Mouse (Mus musculus) embryonic facial prominence, embryonic 15.5 days (tissue): ENCODE results near the gene Tmed11. TPM values are rescaled to one million over a fixed set of nuclear protein-coding genes. Genes with fewer than 3 reads are reported as not detected.
"Not testable (repeated sequence)": the region's sequence is repeated elsewhere in the genome, so short reads cannot be mapped to it uniquely, and the experiment has no call there.

Experiments
- ATAC-seq: fragments of 200-750 bp; cut with Nextera tagmentation; 2 replicates; pipeline ENCODE4 v1.8.0; 2017; ENCODE audit warnings: low read depth, moderate TSS enrichment; ENCODE audit not compliant: insufficient number of reproducible peaks, low FRiP score, low TSS enrichment
- H3K27ac ChIP-seq: fragments of 300-500 bp; sonication (generic); replicated peaks from 2 replicates; pipeline ENCODE4 v1.5.1; 2015; ENCODE audit warnings: mild to moderate bottlenecking, inconsistent platforms
- H3K27me3 ChIP-seq: fragments of 300-500 bp; sonication (generic); 2 replicates; pipeline ENCODE4 v1.6.1; 2015; ENCODE audit warnings: inconsistent platforms
- H3K36me3 ChIP-seq: fragments of 300-500 bp; sonication (generic); 2 replicates; pipeline ENCODE4 v1.6.1; 2015; ENCODE audit warnings: mild to moderate bottlenecking, inconsistent platforms
- H3K4me1 ChIP-seq: fragments of 300-500 bp; sonication (generic); 2 replicates; pipeline ENCODE4 v1.6.1; 2015; ENCODE audit warnings: inconsistent platforms
- H3K4me2 ChIP-seq: fragments of 300-500 bp; sonication (generic); replicated peaks from 2 replicates; pipeline ENCODE4 v1.6.1; 2015; ENCODE audit warnings: mild to moderate bottlenecking, inconsistent platforms
- H3K4me3 ChIP-seq: fragments of 300-500 bp; sonication (generic); replicated peaks from 2 replicates; pipeline ENCODE4 v1.5.1; 2015; ENCODE audit warnings: mild to moderate bottlenecking, inconsistent platforms
- H3K9ac ChIP-seq: fragments of 300-500 bp; sonication (generic); 2 replicates; pipeline ENCODE4 v1.6.1; 2015; ENCODE audit warnings: inconsistent platforms
- H3K9me3 ChIP-seq: fragments of 300-500 bp; sonication (generic); replicated peaks from 2 replicates; pipeline ENCODE4 v1.6.1; 2016; ENCODE audit warnings: inconsistent platforms
- WGBS: fragments of 180-500 bp; shearing (Covaris S2); methylation state at CpG from one replicate; pipeline ENCODE4 v1.1.7; 2015; 5-methylcytosine and 5-hydroxymethylcytosine counted together
- polyA plus RNA-seq: library from polyadenylated mRNA; unstranded; fragments of >200 nt; fragmentation: Nextera tagmentation; extraction: Ambion mirVana; gene quantifications from 2 replicates; pipeline ENCODE4 v1.2.1, GENCODE M21; 2015

Tmed11 gene
- polyA plus RNA-seq, result not detected in 2 replicates

DNA sequence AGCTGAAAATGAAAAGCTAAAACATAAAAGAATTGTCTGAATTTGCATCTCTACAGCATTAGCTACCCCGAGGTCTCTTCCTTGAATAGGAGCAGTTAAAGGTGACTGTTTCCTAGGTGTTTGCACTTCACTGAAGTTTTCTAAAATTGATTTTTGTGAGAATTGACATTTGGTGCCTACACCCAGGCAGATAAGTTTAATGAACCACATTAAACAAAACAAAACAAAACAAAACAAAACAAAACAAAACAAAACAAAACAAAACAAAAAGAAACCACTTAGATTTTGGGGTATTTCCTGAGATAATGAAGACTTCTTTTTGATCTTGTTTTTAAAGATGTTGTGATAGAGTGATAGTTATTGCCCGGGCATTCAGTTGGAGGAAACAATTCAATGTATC, at the start of gene Tmed11:
Gene Tmed11, minus strand, starts transcription at position 101 of the 400 bp plus-strand sequence.
- not testable (repeated sequence) for ATAC-seq, H3K4me1 ChIP-seq, H3K36me3 ChIP-seq, H3K4me2 ChIP-seq, H3K27ac ChIP-seq, H3K9ac ChIP-seq, H3K4me3 ChIP-seq, H3K27me3 ChIP-seq, H3K9me3 ChIP-seq
- 58% methylated on average over 2 of the region's 2 CpGs for WGBS

DNA sequence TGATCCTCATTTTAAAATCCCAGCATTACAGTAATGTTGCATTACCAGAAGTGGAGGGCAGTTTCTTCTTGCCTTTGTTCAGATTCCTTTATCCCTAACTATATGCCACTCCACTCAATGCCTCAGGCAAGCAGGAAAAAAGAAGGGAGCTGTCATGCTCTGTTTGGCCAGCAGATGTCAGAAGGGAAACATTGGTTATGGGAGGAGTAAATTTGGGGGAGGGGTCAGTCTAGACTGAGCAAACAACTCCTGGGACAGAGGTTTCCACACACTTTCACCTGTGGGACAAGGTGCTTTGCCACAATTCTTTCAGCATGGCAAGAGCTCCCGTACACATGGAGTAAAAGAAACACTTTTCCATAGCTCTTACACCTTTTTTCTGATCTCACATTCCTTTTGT, 41.0 kb upstream of the Tmed11 start:
- no peak overlapping the region for H3K4me3 ChIP-seq
- H3K27ac ChIP-seq, result no peak overlapping the region
- H3K9ac ChIP-seq, result no peak overlapping the region
- H3K27me3 ChIP-seq, result no peaks in the 10 kb centered on the region
- 76% methylated on average over 1 of the region's 1 CpGs for WGBS
- no peaks in the 10 kb centered on the region for H3K4me1 ChIP-seq
- no peaks in the 10 kb centered on the region for H3K9me3 ChIP-seq
- H3K36me3 ChIP-seq, result no peaks in the 10 kb centered on the region
- no peak overlapping the region for H3K4me2 ChIP-seq
- ATAC-seq, result no peak

DNA sequence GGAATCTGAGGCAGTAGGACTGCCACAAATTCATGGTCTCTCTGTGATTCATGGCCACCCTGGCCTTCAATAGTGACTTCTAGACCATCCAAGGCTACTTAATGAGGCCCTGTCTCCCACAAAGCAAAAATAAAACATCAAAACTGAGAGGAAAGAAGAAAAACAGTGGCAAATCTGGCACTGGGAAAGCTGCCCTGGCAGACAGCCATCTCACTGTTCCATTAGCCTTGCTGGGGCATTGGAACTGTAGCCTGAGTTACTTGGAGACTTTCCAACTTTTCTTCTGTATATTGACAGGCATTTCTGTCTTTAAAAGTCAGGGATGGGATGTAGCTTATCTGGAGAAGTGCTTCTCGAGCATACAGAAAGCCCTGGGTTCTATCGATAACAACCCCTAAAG, 28.1 kb upstream of the Tmed11 start:
- Histone ChIP-seq H3K4me3 (no peak overlapping the region), H3K27me3 (no peaks in the 10 kb centered on the region), H3K27ac (no peak overlapping the region), H3K4me1 (no peaks in the 10 kb centered on the region), H3K9me3 (no peaks in the 10 kb centered on the region), H3K9ac (no peak overlapping the region), H3K36me3 (no peaks in the 10 kb centered on the region), H3K4me2 (no peak overlapping the region)
- no peak for ATAC-seq
- WGBS, result 82% methylated on average over 2 of the region's 2 CpGs

DNA sequence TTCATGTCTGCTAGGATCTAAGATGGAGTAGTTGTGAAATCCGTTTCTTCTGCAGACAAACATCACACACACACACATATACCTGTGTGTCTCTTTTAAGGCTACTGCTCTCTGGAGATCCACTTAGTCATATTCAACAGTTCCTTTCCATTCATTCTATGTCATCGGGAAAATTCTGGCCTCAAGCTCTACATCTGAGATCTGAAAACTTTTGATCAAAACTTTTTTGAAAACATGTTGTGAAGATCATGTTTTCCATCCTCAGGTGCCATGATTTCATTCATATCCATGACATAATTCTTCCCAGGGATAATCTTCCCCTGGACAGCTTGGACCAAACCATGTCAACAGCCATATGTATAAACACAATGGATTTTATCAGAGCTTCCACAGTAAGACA, 13.6 kb upstream of the Tmed11 start, which contains the start of gene Vmn2r8:
Gene Vmn2r8, minus strand, starts transcription at position 101 of the 400 bp plus-strand sequence.
- not testable (repeated sequence) for H3K27me3 ChIP-seq
- WGBS, result 72% methylated on average over 2 of the region's 2 CpGs

DNA sequence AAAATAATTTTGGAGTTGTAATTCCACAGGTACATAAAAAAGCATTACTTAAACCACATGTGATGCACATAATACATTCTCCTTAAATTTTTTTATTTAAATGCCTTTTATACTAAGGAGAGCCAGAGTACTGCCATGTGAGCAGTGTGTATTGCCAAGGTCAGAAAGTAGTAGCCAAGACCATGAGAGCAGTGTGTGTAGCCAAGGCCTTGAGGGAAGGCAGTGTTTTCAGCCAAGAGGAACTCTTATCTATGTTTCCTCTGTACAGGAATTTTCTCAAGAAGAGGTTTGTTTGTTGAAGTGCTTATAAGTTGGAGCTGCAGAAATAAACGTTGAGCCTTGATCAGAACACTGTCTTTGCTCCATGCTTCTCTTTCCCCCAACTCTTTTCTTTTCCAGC, 8.5 kb upstream of the Tmed11 start:
- ATAC-seq, result no peak

More for the DNA sequence above, 13.6 kb upstream of the Tmed11 start, which contains the start of gene Vmn2r8:
- H3K9me3 ChIP-seq, H3K4me2 ChIP-seq, H3K9ac ChIP-seq, H3K4me1 ChIP-seq, H3K27ac ChIP-seq, H3K36me3 ChIP-seq, ATAC-seq, H3K4me3 ChIP-seq: not testable (repeated sequence)

DNA sequence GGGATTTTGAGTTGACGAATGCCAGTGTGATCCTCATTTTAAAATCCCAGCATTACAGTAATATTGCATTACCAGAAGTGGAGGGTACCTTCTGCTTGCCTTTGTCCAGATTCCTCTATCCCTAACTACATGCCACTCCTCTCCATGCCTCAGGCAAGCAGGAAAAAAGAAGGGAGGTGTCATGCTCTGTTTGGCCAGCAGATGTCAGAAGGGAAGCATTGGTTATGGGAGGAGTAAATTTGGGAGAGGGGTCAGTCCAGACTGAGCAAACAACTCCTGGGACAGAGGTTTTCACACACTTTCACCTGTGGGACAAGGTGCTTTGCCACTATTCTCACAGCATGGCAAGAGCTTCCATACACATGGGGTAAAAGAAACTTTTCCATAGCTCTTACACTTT, 4.8 kb downstream of the Tmed11 start:
- H3K27ac ChIP-seq, H3K9me3 ChIP-seq, H3K27me3 ChIP-seq, H3K36me3 ChIP-seq, ATAC-seq, H3K4me3 ChIP-seq, H3K4me2 ChIP-seq, H3K9ac ChIP-seq, H3K4me1 ChIP-seq: not testable (repeated sequence)
- 41% methylated on average over 1 of the region's 1 CpGs for WGBS

More for the DNA sequence above, 8.5 kb upstream of the Tmed11 start:
- Histone ChIP-seq H3K27me3 (no peaks in the 10 kb centered on the region), H3K36me3 (no peaks in the 10 kb centered on the region), H3K27ac (no peak overlapping the region), H3K9me3 (no peaks in the 10 kb centered on the region), H3K4me3 (no peak overlapping the region), H3K9ac (no peak overlapping the region), H3K4me2 (no peak overlapping the region), H3K4me1 (no peaks in the 10 kb centered on the region)
- 43% methylated on average over 1 of the region's 1 CpGs for WGBS

DNA sequence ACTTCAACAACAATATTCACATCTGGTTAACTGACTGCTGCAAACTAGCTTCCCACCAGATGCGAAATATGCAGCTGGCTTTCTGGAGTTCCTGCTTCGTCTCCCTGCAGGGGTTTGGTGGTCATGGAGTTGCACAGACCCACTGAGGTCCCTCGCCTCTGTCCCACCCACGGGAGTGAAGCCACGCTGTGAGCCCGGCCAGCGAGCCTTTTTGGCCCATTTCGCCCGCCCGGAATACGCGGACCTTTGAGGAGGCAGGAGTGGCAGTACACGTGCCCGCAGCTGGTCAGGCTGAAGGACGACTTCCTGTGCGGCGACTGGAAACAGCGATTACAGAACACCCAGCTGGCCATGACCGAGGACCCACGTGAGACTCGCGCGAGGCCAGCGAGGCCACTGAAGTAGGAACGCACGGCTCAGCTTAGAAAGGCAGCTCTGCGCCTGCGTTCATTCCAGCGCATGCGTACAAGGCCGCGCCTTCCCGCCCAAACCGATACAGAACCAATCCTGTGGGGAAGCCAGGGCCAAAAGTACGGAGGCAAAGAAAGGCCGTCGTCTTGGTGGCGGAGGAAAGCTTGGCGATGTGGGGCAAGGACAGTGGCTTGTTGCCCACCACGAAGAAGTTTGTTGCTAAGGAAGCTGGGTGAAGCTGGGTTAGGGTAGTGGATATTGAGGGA, 20.4 kb downstream of the Tmed11 start, which contains the start of gene Rnf212:
Gene Rnf212, minus strand, starts transcription at position 353 of the 677 bp plus-strand sequence.
- Histone ChIP-seq H3K9me3 (no peaks in the 10 kb centered on the region), H3K9ac (no peak within 1 kb of the TSS), H3K4me1 (no peaks in the 10 kb centered on the region), H3K4me2 (no peak within 1 kb of the TSS), H3K27me3 (no peaks in the 10 kb centered on the region), H3K4me3 (no peak within 1 kb of the TSS), H3K36me3 (no peaks in the 10 kb centered on the region), H3K27ac (no peak within 1 kb of the TSS)
- 72% methylated on average over 40 of the region's 40 CpGs for WGBS
- ATAC-seq, result no peak

DNA sequence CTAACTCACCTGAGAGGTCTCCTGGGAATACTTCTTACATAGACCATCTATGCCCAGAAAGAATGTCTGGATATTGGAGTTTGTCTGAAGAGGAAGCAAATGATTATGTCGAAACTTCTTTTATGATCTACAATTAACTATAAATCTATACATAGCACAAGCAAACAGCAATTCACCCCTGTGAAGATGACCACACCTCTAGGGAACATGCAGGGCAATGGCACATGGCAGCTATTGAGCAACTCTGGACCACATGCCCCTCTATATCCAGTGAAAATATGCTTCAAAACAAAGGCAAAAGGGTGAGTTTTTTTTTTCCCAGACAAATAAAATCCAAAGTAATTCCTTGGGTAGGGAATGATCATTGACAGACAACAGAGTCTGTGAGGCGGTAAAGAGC, 35.2 kb downstream of the Tmed11 start:
- ATAC-seq, result no peak
- H3K27ac ChIP-seq, result no peak overlapping the region
- H3K4me2 ChIP-seq, result no peak overlapping the region
- no peaks in the 10 kb centered on the region for H3K36me3 ChIP-seq
- no peaks in the 10 kb centered on the region for H3K9me3 ChIP-seq
- WGBS, result 79% methylated on average over 2 of the region's 2 CpGs
- no peak overlapping the region for H3K9ac ChIP-seq
- no peaks in the 10 kb centered on the region for H3K27me3 ChIP-seq
- H3K4me1 ChIP-seq, result no peaks in the 10 kb centered on the region
- no peak overlapping the region for H3K4me3 ChIP-seq

DNA sequence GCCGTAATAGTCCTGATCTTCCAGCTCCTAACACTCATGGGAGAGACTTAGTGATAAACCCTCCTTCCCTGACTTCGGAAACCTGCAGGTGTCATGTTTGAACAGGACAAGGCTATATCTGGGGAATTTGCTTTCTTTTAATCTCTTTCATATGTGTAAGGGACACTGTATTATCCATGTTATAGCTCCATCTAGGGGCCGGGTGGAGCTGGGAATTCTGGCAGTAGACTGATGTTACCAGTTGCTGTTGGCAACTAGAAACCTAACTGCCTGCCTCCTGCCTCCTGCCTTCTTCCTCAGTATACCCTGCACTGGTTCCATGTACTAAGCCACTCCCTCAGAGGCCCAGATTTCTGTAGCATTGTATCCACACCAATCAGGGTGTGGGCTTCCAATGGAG, 36.8 kb downstream of the Tmed11 start:
- H3K4me3 ChIP-seq, result no peak overlapping the region
- H3K4me2 ChIP-seq, result no peak overlapping the region
- H3K9me3 ChIP-seq, result no peaks in the 10 kb centered on the region
- no peaks in the 10 kb centered on the region for H3K36me3 ChIP-seq
- no peaks in the 10 kb centered on the region for H3K27me3 ChIP-seq
- H3K27ac ChIP-seq, result no peak overlapping the region
- WGBS, result 48% methylated on average over 3 of the region's 3 CpGs
- H3K9ac ChIP-seq, result no peak overlapping the region
- no peaks in the 10 kb centered on the region for H3K4me1 ChIP-seq
- ATAC-seq, result no peak

DNA sequence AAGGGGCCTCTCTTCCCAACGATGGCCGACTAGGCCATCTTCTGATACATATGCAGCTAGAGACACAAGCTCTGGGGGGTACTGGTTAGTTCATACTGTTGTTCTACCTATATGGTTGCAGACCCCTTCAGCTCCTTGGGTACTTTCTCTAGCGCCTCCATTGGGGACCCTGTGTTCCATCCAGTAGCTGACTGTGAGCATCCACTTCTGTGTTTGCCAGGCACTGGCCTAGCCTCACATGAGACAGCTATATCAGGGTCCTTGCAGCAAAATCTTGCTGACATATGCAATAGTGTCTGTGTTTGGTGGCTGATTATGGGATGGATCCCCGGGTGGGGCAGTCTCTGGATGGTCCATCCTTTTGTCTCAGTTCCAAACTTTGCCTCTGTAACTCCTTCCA, 43.9 kb downstream of the Tmed11 start:
- not testable (repeated sequence) for H3K27me3 ChIP-seq, ATAC-seq, H3K27ac ChIP-seq, H3K9ac ChIP-seq, H3K4me3 ChIP-seq, H3K4me2 ChIP-seq, H3K9me3 ChIP-seq, H3K4me1 ChIP-seq, H3K36me3 ChIP-seq
- 80% methylated on average over 4 of the region's 4 CpGs for WGBS

DNA sequence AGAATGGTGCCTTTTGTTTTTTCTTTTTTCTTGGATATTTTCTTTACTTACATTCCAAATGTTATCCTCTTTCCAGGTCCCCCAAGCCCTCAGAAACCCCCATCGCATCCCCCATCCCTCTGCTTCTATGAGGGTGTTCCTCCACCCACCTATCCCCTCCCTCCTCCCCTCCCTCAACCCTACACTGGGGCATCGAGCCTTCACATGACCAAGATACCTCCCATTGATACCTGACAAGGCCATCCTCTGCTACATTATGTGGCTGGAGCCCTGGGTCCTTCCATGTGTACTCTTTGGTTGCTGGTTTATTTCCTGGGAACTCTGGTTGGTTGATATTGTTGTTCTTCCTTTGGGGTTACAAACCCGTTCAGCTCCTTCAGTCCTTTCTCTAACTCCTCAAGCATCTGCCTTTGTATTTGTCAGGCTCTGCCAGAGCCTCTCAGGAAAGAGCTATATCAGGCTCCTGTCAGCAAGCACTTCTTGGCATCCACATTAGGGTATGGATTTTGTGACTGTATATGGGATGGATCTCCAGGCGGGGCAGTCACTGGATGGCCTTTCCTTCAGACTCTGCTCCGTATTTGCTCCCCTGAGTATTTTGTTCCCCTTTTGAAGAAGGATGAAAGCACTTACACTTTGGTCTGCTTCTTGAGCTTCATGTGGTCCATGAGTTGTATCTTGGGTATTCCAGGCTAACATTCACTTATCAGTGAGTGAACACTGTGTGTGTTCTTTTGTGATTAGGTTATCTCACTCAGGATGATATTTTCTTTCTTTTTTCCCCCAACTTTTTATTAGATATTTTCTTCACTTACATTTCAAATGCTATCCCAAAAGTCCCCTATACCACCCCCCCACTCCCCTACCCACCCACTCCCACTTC, 44.6 kb downstream of the Tmed11 start:
- H3K27me3 ChIP-seq, result no peaks in the 10 kb centered on the region
- H3K4me3 ChIP-seq, result no peak overlapping the region
- 85% methylated on average over 5 of the region's 5 CpGs for WGBS
- H3K4me1 ChIP-seq, result no peaks in the 10 kb centered on the region
- no peak for ATAC-seq
- no peak overlapping the region for H3K9ac ChIP-seq
- no peak overlapping the region for H3K4me2 ChIP-seq
- no peaks in the 10 kb centered on the region for H3K9me3 ChIP-seq
- H3K27ac ChIP-seq, result no peak overlapping the region
- no peaks in the 10 kb centered on the region for H3K36me3 ChIP-seq
